Comparison of ENCODE assay signal across 20 mouse cellular contexts in the genomic region with DNA sequence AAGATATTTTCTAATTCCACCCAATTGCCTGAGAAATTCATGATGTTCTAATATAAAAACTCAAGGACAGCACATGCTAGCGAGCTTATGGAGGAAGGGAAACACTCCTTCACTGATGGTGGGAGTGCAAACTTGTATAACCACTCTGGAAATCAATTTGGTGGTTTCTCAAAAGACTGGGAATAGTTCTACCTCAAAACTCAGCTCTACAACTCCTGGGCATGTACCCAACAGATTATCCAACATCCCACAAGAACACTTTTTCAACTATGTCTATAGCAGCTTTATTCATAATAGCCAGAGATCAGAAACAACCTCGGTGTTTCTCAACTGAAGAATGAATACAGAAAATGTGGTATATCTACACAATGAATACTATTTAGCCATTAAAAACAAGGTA.
DNase-seq lines count a peak whose midpoint lies in the region; ATAC-seq lines count a peak whose summit lies in the region.
"Had no signal": no experiment of that assay in that cellular context is flagged by ENCODE, and none has a peak within 500 bp of the region (broad histone marks: within the 10 kb centered on the region; RNA-seq: fewer than 3 reads in every experiment).

No protein-coding gene starts in this region.

- peak; percentile 55; the same call in 1 of the 2 replicates for ATAC-seq in frontal cortex, adult (ENCODE audit: low TSS enrichment)
- ATAC-seq: activated CD4-positive, CD25-positive, alpha-beta regulatory T cell, adult 4 months; CD4-positive, CD25-positive, alpha-beta regulatory T cell, adult 4 months; Patski had no signal

- no peak for DNase-seq in frontal cortex, postnatal 14 days (ENCODE audit: low spot score in 2 of 2)
- peak; percentile 1 for DNase-seq in right cerebral cortex, adult 18-20 months
- no peak for DNase-seq in right cerebral cortex, postnatal 10 days (ENCODE audit: low spot score in 2 of 2)
- peak; percentile 29 for DNase-seq in brain, adult 2 months (ENCODE audit: low read depth, low spot score)
- no peak for DNase-seq in adrenal gland, adult 2 months
- DNase-seq: adrenal gland, adult 8-10 months; adrenal gland, postnatal 10 days; adrenal gland, postnatal 14 days; adrenal gland, postnatal 25 days; adrenal gland, postnatal 36 days; B cell, adult 2 months; cerebellum, adult 11 months; cerebellum, adult 11-12 months; cerebellum, adult 18-20 months; cerebellum, adult 2 months; cerebellum, adult 8-10 months had no signal

Comparison
In these comparisons a context has a peak if more than half of its experiments do, and no peak if none do; other contexts are left out.
1. DNase-seq: peak in right cerebral cortex, adult 18-20 months (single experiment) and brain, adult 2 months (single experiment); none in frontal cortex, postnatal 14 days (0 of 2), right cerebral cortex, postnatal 10 days (0 of 2) and adrenal gland, adult 2 months (single experiment).